Mouse (Mus musculus) mouse trophoblast stem cell (cell line): ENCODE measurements around the gene Doc2a.
"Not testable (repeated sequence)": the region's sequence is repeated elsewhere in the genome, so short reads cannot be mapped to it uniquely, and the experiment has no call there.

ENCODE experiments used
- in situ Hi-C, 2 experiments: fragments of 300-500 bp; cut with MseI, MboI; formaldehyde crosslinking; loops; 2 replicates in 1 of 2; 3 replicates in 1 of 2; pipeline ENCODE4 v1.15.1; 2025

Doc2a gene

GRCm38 (mm10) chr7:126863791-126864190, 16.6 kb downstream of the Doc2a start:
- in situ Hi-C loops = no loop called here

- in situ Hi-C loops = no loop called here
Observed at GRCm38 (mm10) chr7:126867534-126867933, 20.3 kb downstream of the Doc2a start.

GRCm38 (mm10) chr7:126868003-126868402, 20.8 kb downstream of the Doc2a start:
- in situ Hi-C loops = no loop called here

GRCm38 (mm10) chr7:126869780-126870519, 22.7 kb downstream of the Doc2a start:
- in situ Hi-C loops = no loop called here

GRCm38 (mm10) chr7:126870520-126870891, 23.3 kb downstream of the Doc2a start:
- in situ Hi-C loops = no loop called here

- in situ Hi-C loops = no loop called here
Observed at GRCm38 (mm10) chr7:126877239-126877638, 30.0 kb downstream of the Doc2a start.

GRCm38 (mm10) chr7:126881040-126881439, 33.8 kb downstream of the Doc2a start:
- in situ Hi-C loops = no loop called here

GRCm38 (mm10) chr7:126883731-126884181, 36.5 kb downstream of the Doc2a start:
- in situ Hi-C loops = no loop called here

GRCm38 (mm10) chr7:126884286-126885164, 37.3 kb downstream of the Doc2a start, which contains the start of gene Taok2:
TSS of gene Taok2 (minus strand) at chr7:126884703.
- in situ Hi-C loops = no loop called here

- in situ Hi-C loops = no loop called here
Observed at GRCm38 (mm10) chr7:126887281-126887680, 40.1 kb downstream of the Doc2a start.

- in situ Hi-C loops = no loop called here
Observed at GRCm38 (mm10) chr7:126888852-126889251, 41.6 kb downstream of the Doc2a start.

- in situ Hi-C loops = no loop called here
Observed at GRCm38 (mm10) chr7:126896912-126897311, 49.7 kb downstream of the Doc2a start.

GRCm38 (mm10) chr7:126897390-126898101, 50.3 kb downstream of the Doc2a start:
- in situ Hi-C loops = no loop called here

GRCm38 (mm10) chr7:126898102-126898990, 51.1 kb downstream of the Doc2a start:
- in situ Hi-C loops = no loop called here

- in situ Hi-C loops = not testable (repeated sequence)
Observed at GRCm38 (mm10) chr7:126899781-126900180, 52.6 kb downstream of the Doc2a start.
